Mouse (Mus musculus): ENCODE measurements around the gene Olfr459. TPM values are rescaled to one million over a fixed set of nuclear protein-coding genes. Genes with fewer than 3 reads are reported as not detected.
A peak's percentile ranks its signal among the peaks of the same experiment; 100 is the strongest.

Olfr459 gene
- polyA plus RNA-seq (2014; fragmentation: Nextera tagmentation; extraction: Ambion mirVana), result not detected in 2 replicates

DNA sequence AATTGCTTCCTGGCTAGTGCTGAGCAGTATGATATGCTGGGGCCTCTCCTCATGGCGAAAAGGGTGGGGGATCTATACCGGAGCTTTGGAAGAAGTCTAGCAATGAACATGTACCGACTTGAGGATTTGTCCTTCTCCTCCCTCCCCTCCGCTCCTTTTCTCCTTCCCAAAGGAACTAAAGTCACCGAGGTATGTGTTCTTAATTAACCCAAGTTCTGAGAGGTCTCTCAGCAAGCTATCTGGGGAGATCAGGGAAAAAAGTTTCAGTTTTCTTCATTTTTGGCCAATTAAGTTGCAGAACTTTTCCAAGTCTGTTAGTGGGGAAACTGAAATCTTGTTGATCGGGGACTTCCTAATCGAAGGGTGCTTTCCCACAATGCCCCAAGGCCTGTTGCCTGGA, at the start of gene Olfr459:
Gene Olfr459 (minus strand): TSS at position 101 of the 400 bp plus-strand sequence.
- H3K27me3 ChIP-seq (replicated peaks; ENCODE audit: control insufficient read depth, insufficient read depth, low read length), result no peaks in the 10 kb centered on the region
- H3K9ac ChIP-seq (ENCODE audit: low read depth, low read length), result no peak within 1 kb of the TSS
- no peaks in the 10 kb centered on the region for H3K4me1 ChIP-seq (replicated peaks; ENCODE audit: control insufficient read depth, insufficient read depth, low read length)
- no peaks in the 10 kb centered on the region for H3K9me3 ChIP-seq (ENCODE audit: control insufficient read depth, low read length)
- no peak within 1 kb of the TSS for H3K27ac ChIP-seq (ENCODE audit: low read depth, low read length)
- WGBS, result 76% methylated on average over 7 of the region's 7 CpGs
- no peak within 1 kb of the TSS for H3K4me3 ChIP-seq (ENCODE audit: low read depth, low read length)
- DNase-seq (ENCODE audit: low spot score) (no peak), ATAC-seq (replicated peaks; ENCODE audit: low FRiP score) (no peak)
- no peaks in the 10 kb centered on the region for H3K36me3 ChIP-seq (ENCODE audit: control insufficient read depth, insufficient read depth, low read length)
- H3K4me2 ChIP-seq, result no peak within 1 kb of the TSS

DNA sequence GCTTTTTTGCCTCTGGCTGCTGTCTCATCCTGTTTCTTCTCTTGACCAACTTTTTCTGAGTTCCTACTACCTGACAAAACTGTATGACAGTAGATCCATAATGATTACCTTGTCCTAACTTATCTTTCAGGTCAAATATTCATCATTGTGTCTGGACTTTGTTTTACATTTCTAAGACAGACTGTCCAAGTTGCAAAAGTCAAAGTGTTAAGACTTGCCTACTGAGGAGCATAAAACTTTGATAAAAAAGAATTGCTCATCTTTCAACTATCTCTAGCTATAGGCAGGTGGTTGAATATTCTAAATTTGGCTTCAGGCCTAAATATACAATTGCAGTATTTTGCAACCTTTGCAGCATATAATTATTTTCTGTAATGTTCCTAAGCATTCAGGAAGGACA, 49.1 kb upstream of the Olfr459 start:
- no peak overlapping the region for H3K9ac ChIP-seq (ENCODE audit: low read depth, low read length)
- ATAC-seq (replicated peaks; ENCODE audit: low FRiP score) (no peak), DNase-seq (ENCODE audit: low spot score) (no peak)
- no peaks in the 10 kb centered on the region for H3K27me3 ChIP-seq (replicated peaks; ENCODE audit: control insufficient read depth, insufficient read depth, low read length)
- H3K36me3 ChIP-seq (ENCODE audit: control insufficient read depth, insufficient read depth, low read length), result no peaks in the 10 kb centered on the region
- H3K27ac ChIP-seq (ENCODE audit: low read depth, low read length), result no peak overlapping the region
- H3K4me2 ChIP-seq, result no peak overlapping the region
- no peak overlapping the region for H3K4me3 ChIP-seq (ENCODE audit: low read depth, low read length)
- H3K4me1 ChIP-seq (replicated peaks; ENCODE audit: control insufficient read depth, insufficient read depth, low read length), result no peaks in the 10 kb centered on the region
- no peaks in the 10 kb centered on the region for H3K9me3 ChIP-seq (ENCODE audit: control insufficient read depth, low read length)

- ATAC-seq (replicated peaks; ENCODE audit: low FRiP score) (no peak), DNase-seq (ENCODE audit: low spot score) (no peak)
- WGBS, result 72% methylated on average over 2 of the region's 2 CpGs
These were observed 11.7 kb upstream of the Olfr459 start for GRCm38 (mm10) chr6:41786700-41787099.

GRCm38 (mm10) chr6:41775721-41776120, 744 bp upstream of the Olfr459 start:
- Histone ChIP-seq H3K36me3 (ENCODE audit: control insufficient read depth, insufficient read depth, low read length) (no peaks in the 10 kb centered on the region), H3K9ac (ENCODE audit: low read depth, low read length) (no peak overlapping the region), H3K4me2 (no peak overlapping the region), H3K27ac (ENCODE audit: low read depth, low read length) (no peak overlapping the region), H3K27me3 (replicated peaks; ENCODE audit: control insufficient read depth, insufficient read depth, low read length) (no peaks in the 10 kb centered on the region), H3K4me1 (replicated peaks; ENCODE audit: control insufficient read depth, insufficient read depth, low read length) (no peaks in the 10 kb centered on the region), H3K9me3 (ENCODE audit: control insufficient read depth, low read length) (no peaks in the 10 kb centered on the region), H3K4me3 (ENCODE audit: low read depth, low read length) (no peak overlapping the region)
- 73% methylated on average over 6 of the region's 6 CpGs for WGBS
- ATAC-seq (replicated peaks; ENCODE audit: low FRiP score) (no peak), DNase-seq (ENCODE audit: low spot score) (no peak)

More at GRCm38 (mm10) chr6:41786700-41787099, 11.7 kb upstream of the Olfr459 start:
- no peak overlapping the region for H3K4me2 ChIP-seq
- H3K36me3 ChIP-seq (ENCODE audit: control insufficient read depth, insufficient read depth, low read length), result no peaks in the 10 kb centered on the region
- H3K27ac ChIP-seq (ENCODE audit: low read depth, low read length), result no peak overlapping the region
- no peak overlapping the region for H3K4me3 ChIP-seq (ENCODE audit: low read depth, low read length)
- no peaks in the 10 kb centered on the region for H3K27me3 ChIP-seq (replicated peaks; ENCODE audit: control insufficient read depth, insufficient read depth, low read length)
- no peak overlapping the region for H3K9ac ChIP-seq (ENCODE audit: low read depth, low read length)
- H3K4me1 ChIP-seq (replicated peaks; ENCODE audit: control insufficient read depth, insufficient read depth, low read length), result no peaks in the 10 kb centered on the region
- no peaks in the 10 kb centered on the region for H3K9me3 ChIP-seq (ENCODE audit: control insufficient read depth, low read length)

DNA sequence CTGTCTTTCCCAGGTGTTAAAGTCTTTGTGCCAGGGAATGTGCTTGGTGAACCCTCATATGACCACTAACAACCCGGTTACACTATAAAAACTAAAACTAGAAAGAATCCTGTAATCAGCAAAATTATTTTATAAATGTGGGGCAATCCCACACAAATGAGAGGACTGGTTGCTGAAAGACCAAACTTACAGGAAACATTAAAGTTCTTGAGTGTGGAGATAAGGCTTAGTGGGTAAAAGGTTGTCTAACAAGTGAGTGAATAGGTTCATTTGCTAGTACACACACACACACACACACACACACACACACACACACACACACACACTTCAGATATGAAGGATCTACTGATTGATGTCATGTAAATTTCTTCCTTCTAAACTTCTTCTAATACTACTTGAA, 5.1 kb downstream of the Olfr459 start:
- WGBS, result 64% methylated on average over 1 of the region's 1 CpGs
- ATAC-seq (replicated peaks; ENCODE audit: low FRiP score), result no peak

GRCm38 (mm10) chr6:41764306-41764705, 10.7 kb downstream of the Olfr459 start:
- Histone ChIP-seq H3K4me1 (replicated peaks; ENCODE audit: control insufficient read depth, insufficient read depth, low read length) (no peaks in the 10 kb centered on the region), H3K4me2 (no peak overlapping the region), H3K36me3 (ENCODE audit: control insufficient read depth, insufficient read depth, low read length) (no peaks in the 10 kb centered on the region), H3K27ac (ENCODE audit: low read depth, low read length) (no peak overlapping the region), H3K9me3 (ENCODE audit: control insufficient read depth, low read length) (no peaks in the 10 kb centered on the region), H3K9ac (ENCODE audit: low read depth, low read length) (no peak overlapping the region), H3K27me3 (replicated peaks; ENCODE audit: control insufficient read depth, insufficient read depth, low read length) (no peaks in the 10 kb centered on the region), H3K4me3 (ENCODE audit: low read depth, low read length) (no peak overlapping the region)
- no peak for ATAC-seq (replicated peaks; ENCODE audit: low FRiP score)
- no peak for DNase-seq (ENCODE audit: low spot score)
- WGBS, result 81% methylated on average over 5 of the region's 5 CpGs

More for the DNA sequence above, 5.1 kb downstream of the Olfr459 start:
- Histone ChIP-seq H3K9ac (ENCODE audit: low read depth, low read length) (no peak overlapping the region), H3K36me3 (ENCODE audit: control insufficient read depth, insufficient read depth, low read length) (no peaks in the 10 kb centered on the region), H3K4me1 (replicated peaks; ENCODE audit: control insufficient read depth, insufficient read depth, low read length) (no peaks in the 10 kb centered on the region), H3K27me3 (replicated peaks; ENCODE audit: control insufficient read depth, insufficient read depth, low read length) (no peaks in the 10 kb centered on the region), H3K9me3 (ENCODE audit: control insufficient read depth, low read length) (no peaks in the 10 kb centered on the region), H3K27ac (ENCODE audit: low read depth, low read length) (no peak overlapping the region), H3K4me2 (no peak overlapping the region), H3K4me3 (ENCODE audit: low read depth, low read length) (no peak overlapping the region)
- no peak for DNase-seq (ENCODE audit: low spot score)

GRCm38 (mm10) chr6:41762370-41762757, 12.6 kb downstream of the Olfr459 start:
- Histone ChIP-seq H3K9ac (ENCODE audit: low read depth, low read length) (no peak overlapping the region), H3K4me2 (no peak overlapping the region), H3K4me1 (replicated peaks; ENCODE audit: control insufficient read depth, insufficient read depth, low read length) (no peaks in the 10 kb centered on the region), H3K27me3 (replicated peaks; ENCODE audit: control insufficient read depth, insufficient read depth, low read length) (no peaks in the 10 kb centered on the region), H3K27ac (ENCODE audit: low read depth, low read length) (no peak overlapping the region), H3K9me3 (ENCODE audit: control insufficient read depth, low read length) (no peaks in the 10 kb centered on the region), H3K4me3 (ENCODE audit: low read depth, low read length) (no peak overlapping the region), H3K36me3 (ENCODE audit: control insufficient read depth, insufficient read depth, low read length) (no peaks in the 10 kb centered on the region)
- WGBS, result 74% methylated on average over 1 of the region's 1 CpGs
- DNase-seq (ENCODE audit: low spot score) (no peak), ATAC-seq (replicated peaks; ENCODE audit: low FRiP score) (no peak)

GRCm38 (mm10) chr6:41761702-41762369, 13.1 kb downstream of the Olfr459 start:
- Histone ChIP-seq H3K4me1 (replicated peaks; ENCODE audit: control insufficient read depth, insufficient read depth, low read length) (no peaks in the 10 kb centered on the region), H3K27me3 (replicated peaks; ENCODE audit: control insufficient read depth, insufficient read depth, low read length) (no peaks in the 10 kb centered on the region), H3K4me2 (no peak overlapping the region), H3K36me3 (ENCODE audit: control insufficient read depth, insufficient read depth, low read length) (no peaks in the 10 kb centered on the region), H3K27ac (ENCODE audit: low read depth, low read length) (no peak overlapping the region), H3K4me3 (ENCODE audit: low read depth, low read length) (no peak overlapping the region), H3K9ac (ENCODE audit: low read depth, low read length) (no peak overlapping the region), H3K9me3 (ENCODE audit: control insufficient read depth, low read length) (no peaks in the 10 kb centered on the region)
- ATAC-seq (replicated peaks; ENCODE audit: low FRiP score) (peak; percentile 84), DNase-seq (ENCODE audit: low spot score) (no peak)
- WGBS, result 6% methylated on average over 1 of the region's 1 CpGs

DNA sequence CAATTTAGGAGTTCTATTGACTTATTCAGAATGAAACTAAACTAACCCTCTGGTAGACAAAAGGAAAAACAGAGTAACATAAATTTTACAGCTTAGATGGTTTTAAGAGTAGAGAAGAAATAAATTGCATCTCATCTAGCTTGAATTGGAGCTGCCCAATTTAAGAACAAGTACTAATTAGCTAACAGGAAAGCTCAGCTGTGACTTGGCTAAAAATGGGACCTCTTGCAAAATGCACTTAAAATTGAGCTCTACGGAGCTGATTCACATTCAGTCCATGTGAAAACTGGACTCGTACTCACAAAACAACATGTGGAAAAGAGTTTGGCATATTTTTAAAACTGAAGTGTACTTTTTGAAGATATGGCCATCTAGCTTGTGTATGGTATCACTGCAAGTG, 15.4 kb downstream of the Olfr459 start:
- no peaks in the 10 kb centered on the region for H3K4me1 ChIP-seq (replicated peaks; ENCODE audit: control insufficient read depth, insufficient read depth, low read length)
- no peak overlapping the region for H3K4me2 ChIP-seq
- 72% methylated on average over 2 of the region's 2 CpGs for WGBS
- H3K36me3 ChIP-seq (ENCODE audit: control insufficient read depth, insufficient read depth, low read length), result no peaks in the 10 kb centered on the region
- H3K9ac ChIP-seq (ENCODE audit: low read depth, low read length), result no peak overlapping the region
- ATAC-seq (replicated peaks; ENCODE audit: low FRiP score) (no peak), DNase-seq (ENCODE audit: low spot score) (no peak)
- H3K9me3 ChIP-seq (ENCODE audit: control insufficient read depth, low read length), result no peaks in the 10 kb centered on the region
- H3K27me3 ChIP-seq (replicated peaks; ENCODE audit: control insufficient read depth, insufficient read depth, low read length), result no peaks in the 10 kb centered on the region
- H3K27ac ChIP-seq (ENCODE audit: low read depth, low read length), result no peak overlapping the region
- no peak overlapping the region for H3K4me3 ChIP-seq (ENCODE audit: low read depth, low read length)

All from liver, embryonic 11.5 days (tissue).